Mouse (Mus musculus) layer of hippocampus, adult 18-20 months (tissue): Measurements from ENCODE around the gene Tlk1. TPM values are rescaled to one million over a fixed set of nuclear protein-coding genes. Genes with fewer than 3 reads are reported as not detected.
A peak's percentile ranks its signal among the peaks of the same experiment; 100 is the strongest.

Source experiments
- DNase-seq, 2 experiments: peaks; one replicate each; pipeline ENCODE4 v3.0.0; 2022; ENCODE audit warnings: low spot score in 2 of 2
- total RNA-seq, 2 experiments: library from RNA; stranded (reverse); gene quantifications; 2 replicates each; pipeline ENCODE4 v1.2.3; 2021

Gene Tlk1
- total RNA-seq, 2 experiments from 2014 or later, result 80.1 to 82.7 TPM

- no peak for DNase-seq
Measured at GRCm38 (mm10) chr2:70700851-70701250, 124.7 kb downstream of the Tlk1 start.

DNA sequence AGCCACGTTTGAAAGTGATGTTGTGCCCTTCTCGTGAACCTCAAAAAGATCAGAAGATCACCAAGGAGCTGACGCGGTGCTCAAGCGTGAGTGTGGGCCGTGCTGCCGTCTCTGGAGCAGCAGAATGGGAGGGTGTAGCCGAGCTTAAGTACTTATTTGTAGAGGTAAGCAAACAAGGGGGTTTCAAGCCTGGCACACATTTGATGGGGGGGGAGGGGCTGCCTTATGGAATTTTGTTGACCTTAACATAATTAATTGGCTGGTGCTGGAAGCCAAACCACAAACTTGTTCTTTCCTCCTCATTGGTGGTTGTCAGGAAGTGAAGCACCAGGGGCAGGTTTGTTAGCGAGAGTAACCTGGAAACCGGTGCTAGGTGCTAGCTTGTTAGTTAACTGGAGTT, 129.8 kb downstream of the Tlk1 start:
- no peak for DNase-seq

- DNase-seq, result no peak
Measured at GRCm38 (mm10) chr2:70690195-70690594, 135.3 kb downstream of the Tlk1 start.

GRCm38 (mm10) chr2:70688454-70689078, 137.0 kb downstream of the Tlk1 start:
- peak in 1 of 2 experiments; percentile 32 for DNase-seq

DNA sequence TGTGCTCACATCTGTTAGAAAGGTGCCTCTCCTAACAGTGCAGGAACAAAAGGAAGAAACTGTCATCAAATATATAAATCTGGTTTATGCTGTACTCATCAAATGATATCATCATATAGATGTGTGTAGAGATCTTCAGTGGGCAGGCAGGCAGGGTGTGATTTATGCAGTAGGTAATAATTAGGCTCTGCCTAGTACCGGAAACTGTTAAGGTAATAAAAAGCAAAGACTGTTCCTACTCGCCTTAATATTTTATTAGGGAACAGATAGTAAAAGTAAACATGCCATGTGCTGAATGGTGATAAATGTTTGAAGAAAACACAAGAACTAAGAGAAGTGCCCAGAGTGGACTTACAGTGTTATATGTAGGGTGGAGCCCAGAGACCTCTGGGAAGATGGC, 143.2 kb downstream of the Tlk1 start:
- DNase-seq, result no peak

DNA sequence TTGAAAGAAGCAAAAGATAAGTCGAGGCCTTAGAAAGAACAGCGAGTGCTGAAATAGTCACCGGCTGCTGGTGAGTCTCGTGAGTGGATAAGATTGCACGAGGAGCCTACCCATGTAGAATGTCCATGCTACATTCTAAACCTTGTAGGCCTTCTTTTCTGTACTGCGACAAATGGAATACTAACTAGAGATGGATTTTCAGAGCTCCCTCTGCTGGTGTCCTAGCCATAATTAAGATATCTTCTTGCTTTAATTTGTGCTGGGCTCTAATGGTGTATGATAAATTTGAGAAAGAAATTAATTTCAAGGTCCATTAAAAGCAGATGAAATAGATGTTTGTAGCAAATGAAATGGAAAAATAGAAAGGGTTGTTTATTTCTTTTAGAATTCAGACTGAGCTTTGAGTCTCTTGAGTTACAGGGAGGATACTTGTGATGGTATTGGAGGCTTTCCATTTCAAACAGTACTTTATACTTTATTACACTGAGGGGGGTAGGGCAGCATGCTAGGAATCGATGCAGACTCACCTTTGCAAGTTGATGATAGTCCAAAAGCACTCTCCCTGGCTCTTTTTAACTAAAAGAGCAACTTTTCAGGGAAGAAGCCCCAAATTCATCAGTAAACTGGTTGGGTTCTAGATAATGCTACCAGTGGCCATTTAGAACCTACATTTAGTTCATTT, 151.9 kb downstream of the Tlk1 start:
- peak in 1 of 2 experiments; percentile 54 for DNase-seq

GRCm38 (mm10) chr2:70672476-70672875, 153.1 kb downstream of the Tlk1 start:
- DNase-seq, result no peak

- DNase-seq, result no peak
Measured at GRCm38 (mm10) chr2:70669896-70670295, 155.6 kb downstream of the Tlk1 start.

- no peak for DNase-seq
Measured at GRCm38 (mm10) chr2:70669241-70669640, 156.3 kb downstream of the Tlk1 start.

GRCm38 (mm10) chr2:70667016-70667415, 158.5 kb downstream of the Tlk1 start:
- no peak for DNase-seq

DNA sequence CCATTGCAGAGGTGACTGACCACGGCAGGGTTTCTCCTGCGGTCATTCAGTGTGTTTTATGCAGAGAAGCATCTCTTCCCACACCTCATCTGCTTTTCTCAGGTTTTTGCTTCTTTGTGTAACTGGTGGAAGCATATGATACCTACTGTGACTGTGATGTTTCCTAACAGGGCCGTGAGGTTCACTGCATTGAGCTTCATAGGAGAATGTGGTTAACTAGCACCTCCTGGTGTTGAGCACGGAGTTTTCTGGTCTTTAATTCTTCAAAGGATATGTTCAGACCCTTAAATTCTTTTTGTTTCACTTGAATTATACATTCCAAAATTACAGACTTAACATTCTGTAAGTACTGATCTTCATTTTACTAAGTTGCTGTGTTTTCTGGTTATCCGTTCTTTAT, 161.8 kb downstream of the Tlk1 start:
- DNase-seq, result no peak

Other genes with a start within 250 kb of the Tlk1 start
- gene Gorasp2, start 164.2 kb downstream of the Tlk1 start, total RNA-seq, result 100 to 1,000 TPM; 106 TPM
- gene Gm26558, start 163.6 kb downstream of the Tlk1 start, total RNA-seq, result under 1 TPM in 1 of 2 experiments, not detected in 1; 0.94 TPM
- 10 to 100 TPM; 10.8 to 12.7 TPM for gene Dcaf17, start 229.6 kb upstream of the Tlk1 start, total RNA-seq
- gene Mettl8, start 229.9 kb upstream of the Tlk1 start, total RNA-seq, result 10 to 100 TPM; 11.0 to 14.1 TPM